Mouse (Mus musculus): ENCODE measurements at regions not wholly inside any gene's neighbourhood (a gene's known extent, or its start where the extent isn't known, plus 50 kb on each side); places are given as distances from the start of the nearest gene placed in this dataset.

- intact Hi-C loops (cut with DNase I), result loop anchor here (10.0 kb wide), 1 partner anchor 705 kb away; no protein-coding TSS in a partner anchor
Measured at GRCm38 (mm10) chr15:94219907-94220306, 245.3 kb downstream of the Adamts20 start.

- intact Hi-C loops (cut with DNase I), result loop anchor here (10.0 kb wide), 1 partner anchor 702 kb away; no protein-coding TSS in a partner anchor
Measured at GRCm38 (mm10) chr15:94216703-94217102, 248.5 kb downstream of the Adamts20 start.

GRCm38 (mm10) chr15:94214440-94214839 is 250.8 kb downstream of the Adamts20 start:
- intact Hi-C loops (cut with DNase I), result loop anchor here (5.0 to 10.0 kb wide), 2 partner anchors 637 to 700 kb away; no protein-coding TSS in a partner anchor

GRCm38 (mm10) chr15:94213393-94213792 is 251.8 kb downstream of the Adamts20 start:
- intact Hi-C loops (cut with DNase I), result loop anchor here (5.0 to 10.0 kb wide), 2 partner anchors 636 to 699 kb away; no protein-coding TSS in a partner anchor

- intact Hi-C loops (cut with DNase I), result no loop called here
Measured at GRCm38 (mm10) chr15:94208476-94208875, 256.7 kb downstream of the Adamts20 start.

GRCm38 (mm10) chr15:94206454-94206853 is 258.8 kb downstream of the Adamts20 start:
- intact Hi-C loops (cut with DNase I), result no loop called here

GRCm38 (mm10) chr15:94205309-94205893 is 259.8 kb downstream of the Adamts20 start:
- intact Hi-C loops (cut with DNase I), result no loop called here

- intact Hi-C loops (cut with DNase I), result no loop called here
Measured at GRCm38 (mm10) chr15:94190081-94190488, 275.1 kb downstream of the Adamts20 start.

- intact Hi-C loops (cut with DNase I), result no loop called here
Measured at GRCm38 (mm10) chr15:94187588-94187987, 277.6 kb downstream of the Adamts20 start.

- intact Hi-C loops (cut with DNase I), result no loop called here
Measured at GRCm38 (mm10) chr15:94183663-94184375, 281.4 kb downstream of the Adamts20 start.

- intact Hi-C loops (cut with DNase I), result no loop called here
Measured at GRCm38 (mm10) chr15:94174083-94174482, 291.1 kb downstream of the Adamts20 start.

GRCm38 (mm10) chr15:94160806-94161205 is 304.4 kb downstream of the Adamts20 start:
- intact Hi-C loops (cut with DNase I), result no loop called here

GRCm38 (mm10) chr15:94139534-94139958 is 325.7 kb downstream of the Adamts20 start:
- intact Hi-C loops (cut with DNase I), result no loop called here

- intact Hi-C loops (cut with DNase I), result no loop called here
Measured at GRCm38 (mm10) chr15:94137159-94137952, 327.9 kb downstream of the Adamts20 start.

- intact Hi-C loops (cut with DNase I), result no loop called here
Measured at GRCm38 (mm10) chr15:94112801-94113200, 352.4 kb downstream of the Adamts20 start.

- intact Hi-C loops (cut with DNase I), result no loop called here
Measured at GRCm38 (mm10) chr15:94107186-94107716, 358.0 kb downstream of the Adamts20 start.

- intact Hi-C loops (cut with DNase I), result no loop called here
Measured at GRCm38 (mm10) chr15:94090644-94091043, 374.6 kb downstream of the Adamts20 start.

GRCm38 (mm10) chr15:94089856-94090255 is 375.4 kb downstream of the Adamts20 start:
- intact Hi-C loops (cut with DNase I), result no loop called here

GRCm38 (mm10) chr15:94082369-94082768 is 382.8 kb downstream of the Adamts20 start:
- intact Hi-C loops (cut with DNase I), result no loop called here

- intact Hi-C loops (cut with DNase I), result no loop called here
Measured at GRCm38 (mm10) chr15:94077056-94077455, 388.2 kb downstream of the Adamts20 start.

GRCm38 (mm10) chr15:94074161-94074950 is 390.9 kb downstream of the Adamts20 start:
- intact Hi-C loops (cut with DNase I), result no loop called here
